Mouse (Mus musculus): ENCODE data around the gene Col16a1. TPM values are rescaled to one million over a fixed set of nuclear protein-coding genes. Genes with fewer than 3 reads are reported as not detected.

The Col16a1 gene
- polyA plus RNA-seq, 1 experiment, result 3.6 TPM

GRCm38 (mm10) chr4:130056471-130056870 is 8.8 kb downstream of the Col16a1 start:
- TF ChIP-seq EP300 (IDR thresholded peaks at IDR 0.05; ENCODE audit: insufficient read depth, low read depth, low read length) (no peak), CTCF (IDR thresholded peaks at IDR 0.05; ENCODE audit: low read depth, low read length) (no peak), POLR2A (IDR thresholded peaks at IDR 0.05; ENCODE audit: insufficient read depth, low read length) (no peak)
- Histone ChIP-seq H3K36me3 (ENCODE audit: control insufficient read depth, insufficient read depth, low read length, poor library complexity, severe bottlenecking) (no peaks in the 10 kb centered on the region), H3K4me1 (ENCODE audit: control insufficient read depth, insufficient read depth, low read length) (no peaks in the 10 kb centered on the region), H3K27ac (ENCODE audit: insufficient read depth, low read length) (no peak overlapping the region), H3K9ac (ENCODE audit: low read depth, poor library complexity, severe bottlenecking) (no peak overlapping the region), H3K4me3 (ENCODE audit: low read depth, low read length) (no peak overlapping the region), H3K9me3 (replicated peaks; ENCODE audit: control insufficient read depth, insufficient read depth, low read length, poor library complexity, severe bottlenecking) (no peaks in the 10 kb centered on the region), H3K27me3 (ENCODE audit: control insufficient read depth, insufficient read depth, low read length, poor library complexity, severe bottlenecking) (no peaks in the 10 kb centered on the region)

- Histone ChIP-seq H3K4me3 (ENCODE audit: low read depth, low read length) (no peak overlapping the region), H3K9ac (ENCODE audit: low read depth, poor library complexity, severe bottlenecking) (no peak overlapping the region), H3K9me3 (replicated peaks; ENCODE audit: control insufficient read depth, insufficient read depth, low read length, poor library complexity, severe bottlenecking) (no peaks in the 10 kb centered on the region), H3K36me3 (ENCODE audit: control insufficient read depth, insufficient read depth, low read length, poor library complexity, severe bottlenecking) (no peaks in the 10 kb centered on the region), H3K27me3 (ENCODE audit: control insufficient read depth, insufficient read depth, low read length, poor library complexity, severe bottlenecking) (no peaks in the 10 kb centered on the region), H3K4me1 (ENCODE audit: control insufficient read depth, insufficient read depth, low read length) (no peaks in the 10 kb centered on the region), H3K27ac (ENCODE audit: insufficient read depth, low read length) (no peak overlapping the region)
- TF ChIP-seq EP300 (IDR thresholded peaks at IDR 0.05; ENCODE audit: insufficient read depth, low read depth, low read length) (no peak), CTCF (IDR thresholded peaks at IDR 0.05; ENCODE audit: low read depth, low read length) (no peak), POLR2A (IDR thresholded peaks at IDR 0.05; ENCODE audit: insufficient read depth, low read length) (no peak)
Measured at GRCm38 (mm10) chr4:130060937-130061336, 13.3 kb downstream of the Col16a1 start.

GRCm38 (mm10) chr4:130063191-130063590 is 15.6 kb downstream of the Col16a1 start:
- TF ChIP-seq CTCF (IDR thresholded peaks at IDR 0.05; ENCODE audit: low read depth, low read length), result no peak
- no peak for TF ChIP-seq EP300 (IDR thresholded peaks at IDR 0.05; ENCODE audit: insufficient read depth, low read depth, low read length)
- no peak for TF ChIP-seq POLR2A (IDR thresholded peaks at IDR 0.05; ENCODE audit: insufficient read depth, low read length)
- H3K27ac ChIP-seq (ENCODE audit: insufficient read depth, low read length), result no peak overlapping the region

GRCm38 (mm10) chr4:130066816-130067215 is 19.2 kb downstream of the Col16a1 start:
- H3K4me1 ChIP-seq (ENCODE audit: control insufficient read depth, insufficient read depth, low read length), result no peaks in the 10 kb centered on the region
- no peak overlapping the region for H3K27ac ChIP-seq (ENCODE audit: insufficient read depth, low read length)
- no peaks in the 10 kb centered on the region for H3K27me3 ChIP-seq (ENCODE audit: control insufficient read depth, insufficient read depth, low read length, poor library complexity, severe bottlenecking)
- no peak overlapping the region for H3K9ac ChIP-seq (ENCODE audit: low read depth, poor library complexity, severe bottlenecking)
- no peaks in the 10 kb centered on the region for H3K36me3 ChIP-seq (ENCODE audit: control insufficient read depth, insufficient read depth, low read length, poor library complexity, severe bottlenecking)
- H3K9me3 ChIP-seq (replicated peaks; ENCODE audit: control insufficient read depth, insufficient read depth, low read length, poor library complexity, severe bottlenecking), result no peaks in the 10 kb centered on the region
- no peak overlapping the region for H3K4me3 ChIP-seq (ENCODE audit: low read depth, low read length)
- peak; percentile 99 for TF ChIP-seq CTCF (IDR thresholded peaks at IDR 0.05; ENCODE audit: low read depth, low read length)
- no peak for TF ChIP-seq POLR2A (IDR thresholded peaks at IDR 0.05; ENCODE audit: insufficient read depth, low read length)

More at GRCm38 (mm10) chr4:130063191-130063590, 15.6 kb downstream of the Col16a1 start:
- Histone ChIP-seq H3K9me3 (replicated peaks; ENCODE audit: control insufficient read depth, insufficient read depth, low read length, poor library complexity, severe bottlenecking) (no peaks in the 10 kb centered on the region), H3K9ac (ENCODE audit: low read depth, poor library complexity, severe bottlenecking) (no peak overlapping the region), H3K36me3 (ENCODE audit: control insufficient read depth, insufficient read depth, low read length, poor library complexity, severe bottlenecking) (no peaks in the 10 kb centered on the region), H3K4me3 (ENCODE audit: low read depth, low read length) (no peak overlapping the region), H3K4me1 (ENCODE audit: control insufficient read depth, insufficient read depth, low read length) (no peaks in the 10 kb centered on the region), H3K27me3 (ENCODE audit: control insufficient read depth, insufficient read depth, low read length, poor library complexity, severe bottlenecking) (no peaks in the 10 kb centered on the region)

GRCm38 (mm10) chr4:130070523-130070922 is 22.9 kb downstream of the Col16a1 start:
- Histone ChIP-seq H3K4me1 (ENCODE audit: control insufficient read depth, insufficient read depth, low read length) (no peaks in the 10 kb centered on the region), H3K9ac (ENCODE audit: low read depth, poor library complexity, severe bottlenecking) (no peak overlapping the region), H3K36me3 (ENCODE audit: control insufficient read depth, insufficient read depth, low read length, poor library complexity, severe bottlenecking) (no peaks in the 10 kb centered on the region), H3K9me3 (replicated peaks; ENCODE audit: control insufficient read depth, insufficient read depth, low read length, poor library complexity, severe bottlenecking) (no peaks in the 10 kb centered on the region), H3K27me3 (ENCODE audit: control insufficient read depth, insufficient read depth, low read length, poor library complexity, severe bottlenecking) (no peaks in the 10 kb centered on the region), H3K4me3 (ENCODE audit: low read depth, low read length) (no peak overlapping the region), H3K27ac (ENCODE audit: insufficient read depth, low read length) (no peak overlapping the region)
- no peak for TF ChIP-seq EP300 (IDR thresholded peaks at IDR 0.05; ENCODE audit: insufficient read depth, low read depth, low read length)
- no peak for TF ChIP-seq POLR2A (IDR thresholded peaks at IDR 0.05; ENCODE audit: insufficient read depth, low read length)
- no peak for TF ChIP-seq CTCF (IDR thresholded peaks at IDR 0.05; ENCODE audit: low read depth, low read length)

- no peak overlapping the region for H3K9ac ChIP-seq (ENCODE audit: low read depth, poor library complexity, severe bottlenecking)
- H3K27ac ChIP-seq (ENCODE audit: insufficient read depth, low read length), result no peak overlapping the region
- no peaks in the 10 kb centered on the region for H3K9me3 ChIP-seq (replicated peaks; ENCODE audit: control insufficient read depth, insufficient read depth, low read length, poor library complexity, severe bottlenecking)
- no peaks in the 10 kb centered on the region for H3K27me3 ChIP-seq (ENCODE audit: control insufficient read depth, insufficient read depth, low read length, poor library complexity, severe bottlenecking)
- H3K36me3 ChIP-seq (ENCODE audit: control insufficient read depth, insufficient read depth, low read length, poor library complexity, severe bottlenecking), result no peaks in the 10 kb centered on the region
- H3K4me1 ChIP-seq (ENCODE audit: control insufficient read depth, insufficient read depth, low read length), result no peaks in the 10 kb centered on the region
- H3K4me3 ChIP-seq (ENCODE audit: low read depth, low read length), result no peak overlapping the region
- TF ChIP-seq EP300 (IDR thresholded peaks at IDR 0.05; ENCODE audit: insufficient read depth, low read depth, low read length) (no peak), POLR2A (IDR thresholded peaks at IDR 0.05; ENCODE audit: insufficient read depth, low read length) (no peak), CTCF (IDR thresholded peaks at IDR 0.05; ENCODE audit: low read depth, low read length) (no peak)
Measured at GRCm38 (mm10) chr4:130071758-130072157, 24.1 kb downstream of the Col16a1 start.
